Mouse (Mus musculus): ENCODE data around the gene Gm4141. TPM values are rescaled to one million over a fixed set of nuclear protein-coding genes. Genes with fewer than 3 reads are reported as not detected.
"Not testable (repeated sequence)": the region's sequence is repeated elsewhere in the genome, so short reads cannot be mapped to it uniquely, and the experiment has no call there.

Gm4141 gene
- polyA plus RNA-seq (2012): not detected in 2 replicates

GRCm38 (mm10) chr7:20576141-20576540 is at the start of gene Gm4141:
Gene Gm4141 (minus strand): TSS chr7:20576241.
- not testable (repeated sequence) for TF ChIP-seq GATA1 (IDR thresholded peaks at IDR 0.05; ENCODE audit: low read length)

- not testable (repeated sequence) for TF ChIP-seq GATA1 (IDR thresholded peaks at IDR 0.05; ENCODE audit: low read length)
Measured at GRCm38 (mm10) chr7:20598921-20599320, 22.9 kb upstream of the Gm4141 start, which contains the start of gene Gm4513. Gene Gm4513 (minus strand): TSS chr7:20599021.

- TF ChIP-seq GATA1 (IDR thresholded peaks at IDR 0.05; ENCODE audit: low read length): not testable (repeated sequence)
Measured at GRCm38 (mm10) chr7:20545657-20546056, 30.4 kb downstream of the Gm4141 start, which contains the start of gene Gm5726. Gene Gm5726 (minus strand): TSS chr7:20545757.

GRCm38 (mm10) chr7:20533537-20533936 is 42.5 kb downstream of the Gm4141 start, which contains the start of gene Vmn1r104:
Gene Vmn1r104 (plus strand): TSS chr7:20533837.
- TF ChIP-seq GATA1 (IDR thresholded peaks at IDR 0.05; ENCODE audit: low read length): not testable (repeated sequence)

Other genes with a start within 250 kb of the Gm4141 start
- gene Gm4133, start 242.2 kb downstream of the Gm4141 start, polyA plus RNA-seq (2012): not detected in 2 replicates
- not detected in 2 replicates for gene Gm5728, start 200.8 kb downstream of the Gm4141 start, polyA plus RNA-seq (2012)
- not detected in 2 replicates for gene Vmn1r100, start 158.3 kb downstream of the Gm4141 start, polyA plus RNA-seq (2012)
- gene Vmn1r101, start 133.6 kb downstream of the Gm4141 start, polyA plus RNA-seq (2012): not detected in 2 replicates
- gene Gm10670, start 101.3 kb downstream of the Gm4141 start, polyA plus RNA-seq (2012): not detected in 2 replicates
- not detected in 2 replicates for gene Vmn1r103, start 65.7 kb downstream of the Gm4141 start, polyA plus RNA-seq (2012)
- gene Vmn1r104, start 42.4 kb downstream of the Gm4141 start, polyA plus RNA-seq (2012): not detected in 2 replicates
- not detected in 2 replicates for gene Gm5726, start 30.5 kb downstream of the Gm4141 start, polyA plus RNA-seq (2012)
- gene Gm4513, start 22.8 kb upstream of the Gm4141 start, polyA plus RNA-seq (2012): not detected in 2 replicates
- gene Vmn1r107, start 92.7 kb upstream of the Gm4141 start, polyA plus RNA-seq (2012): not detected in 2 replicates
- not detected in 2 replicates for gene Vmn1r111, start 127.0 kb upstream of the Gm4141 start, polyA plus RNA-seq (2012)
- not detected in 2 replicates for gene Gm10668, start 154.4 kb upstream of the Gm4141 start, polyA plus RNA-seq (2012)
- gene Vmn1r112, start 194.9 kb upstream of the Gm4141 start, polyA plus RNA-seq (2012): not detected in 2 replicates
- not detected in 2 replicates for gene Vmn1r113, start 211.0 kb upstream of the Gm4141 start, polyA plus RNA-seq (2012)
- gene Vmn1r114, start 235.9 kb upstream of the Gm4141 start, polyA plus RNA-seq (2012): not detected in 2 replicates

All from G1E-ER4 (cell line).